Mouse (Mus musculus) CH12.LX (cell line): ENCODE data around the gene Cabcoco1.

Experiments used
- CTCF ChIP-seq, 2 experiments: IDR thresholded peaks in 1 of 2; conservative IDR thresholded peaks in 1 of 2; 2 replicates each; pipeline ENCODE4 v1.5.1; 2011 to 2012; ENCODE audit warnings: low read depth in 2 of 2, low read length in 2 of 2, improper control_type of control experiment in 1 of 2, inconsistent platforms in 1 of 2, mild to moderate bottlenecking in 1 of 2, moderate library complexity in 1 of 2
- E2F4 ChIP-seq: IDR thresholded peaks from 2 replicates; pipeline ENCODE4 v1.6.1; 2011; ENCODE audit warnings: low read depth, low read length, improper control_type of control experiment; ENCODE audit not compliant: insufficient replicate concordance
- EP300 ChIP-seq: IDR thresholded peaks from 2 replicates; pipeline ENCODE4 v1.6.1; 2011; ENCODE audit warnings: low read length, improper control_type of control experiment
- IRF4 ChIP-seq: IDR thresholded peaks from 2 replicates; pipeline ENCODE4 v1.6.1; 2014; ENCODE audit warnings: low read depth, mild to moderate bottlenecking, inconsistent platforms, low read length, improper control_type of control experiment
- MXI1 ChIP-seq: IDR thresholded peaks from 2 replicates; pipeline ENCODE4 v1.6.1; 2011; ENCODE audit warnings: mild to moderate bottlenecking, low read depth, low read length, improper control_type of control experiment
- PAX5 ChIP-seq: IDR thresholded peaks from 2 replicates; pipeline ENCODE4 v1.6.1; 2012; ENCODE audit warnings: low read length, inconsistent platforms, mixed read lengths
- POLR2A ChIP-seq: IDR thresholded peaks from 2 replicates; pipeline ENCODE4 v1.6.1; 2011; ENCODE audit warnings: low read depth, mild to moderate bottlenecking, improper control_type of control experiment, low read length
- RAD21 ChIP-seq: IDR thresholded peaks from 2 replicates; pipeline ENCODE4 v1.6.1; 2011; ENCODE audit warnings: low read depth, mild to moderate bottlenecking, low read length, improper control_type of control experiment, moderate library complexity
- RCOR1 ChIP-seq: conservative IDR thresholded peaks from 2 replicates; pipeline ENCODE4 v1.6.1; 2012; ENCODE audit warnings: low read depth, mild to moderate bottlenecking, inconsistent platforms, low read length, improper control_type of control experiment
- SIN3A ChIP-seq: IDR thresholded peaks from 2 replicates; pipeline ENCODE4 v1.6.1; 2012; ENCODE audit warnings: low read length, improper control_type of control experiment, inconsistent platforms
- TBP ChIP-seq: conservative IDR thresholded peaks from 2 replicates; pipeline ENCODE4 v1.6.1; 2011; ENCODE audit warnings: low read depth, low read length, improper control_type of control experiment
- UBTF ChIP-seq: IDR thresholded peaks from 2 replicates; pipeline ENCODE4 v1.6.1; 2012; ENCODE audit warnings: low read depth, mild to moderate bottlenecking, inconsistent platforms, low read length, improper control_type of control experiment, moderate library complexity
- ZC3H11A ChIP-seq: IDR thresholded peaks from 2 replicates; pipeline ENCODE4 v1.6.1; 2012; ENCODE audit warnings: low read depth, mild to moderate bottlenecking, inconsistent platforms, low read length, improper control_type of control experiment

- TF ChIP-seq E2F4 (no peak), EP300 (no peak), MXI1 (no peak), SIN3A (no peak), ZC3H11A (no peak), CTCF (conservative IDR thresholded peaks at IDR 0.05 in 1 of 2, IDR thresholded peaks at IDR 0.05 in 1 of 2; ENCODE audit: low read depth in 2 of 2, low read length in 2 of 2) (no peak), TBP (no peak), POLR2A (no peak), IRF4 (no peak), UBTF (no peak), PAX5 (no peak), RCOR1 (no peak), RAD21 (no peak)
Measured at GRCm38 (mm10) chr10:68501067-68501466, 40.6 kb downstream of the Cabcoco1 start.
